Mouse (Mus musculus) lung, embryonic 14.5 days (tissue): ENCODE measurements around the gene Efcab8. TPM values are rescaled to one million over a fixed set of nuclear protein-coding genes. Genes with fewer than 3 reads are reported as not detected.

Experiments
- ATAC-seq: fragments of 200-750 bp; cut with Nextera tagmentation; 2 replicates; pipeline ENCODE4 v1.8.0; 2017; ENCODE audit warnings: mild to moderate bottlenecking, moderate TSS enrichment, moderate library complexity; ENCODE audit not compliant: insufficient read depth
- DNase-seq: peaks from one replicate; pipeline ENCODE4 v3.0.0-alpha.2; 2015
- H3K27ac ChIP-seq: fragments of 300-500 bp; sonication (generic); 2 replicates; pipeline ENCODE4 v1.5.1; 2014; ENCODE audit warnings: low read depth, mild to moderate bottlenecking, moderate library complexity
- H3K27me3 ChIP-seq: fragments of 300-500 bp; sonication (generic); 2 replicates; pipeline ENCODE4 v1.6.1; 2014; ENCODE audit warnings: low read length, control low read depth; ENCODE audit not compliant: insufficient read depth
- H3K36me3 ChIP-seq: fragments of 300-500 bp; sonication (generic); 2 replicates; pipeline ENCODE4 v1.6.1; 2014; ENCODE audit warnings: control low read depth; ENCODE audit not compliant: insufficient read depth
- H3K4me1 ChIP-seq: fragments of 300-500 bp; sonication (generic); 2 replicates; pipeline ENCODE4 v1.6.1; 2014; ENCODE audit warnings: antibody characterized with exemption, control low read depth; ENCODE audit not compliant: insufficient read depth
- H3K4me2 ChIP-seq: fragments of 300-500 bp; sonication (generic); 2 replicates; pipeline ENCODE4 v1.6.1; 2014; ENCODE audit warnings: mild to moderate bottlenecking
- H3K4me3 ChIP-seq: fragments of 300-500 bp; sonication (generic); 2 replicates; pipeline ENCODE4 v1.5.1; 2014; ENCODE audit warnings: low read depth, low read length
- H3K9ac ChIP-seq: fragments of 300-500 bp; sonication (generic); 2 replicates; pipeline ENCODE4 v1.6.1; 2014
- H3K9me3 ChIP-seq: fragments of 300-500 bp; sonication (generic); 2 replicates; pipeline ENCODE4 v1.6.1; 2016; ENCODE audit warnings: low read depth, low read length, control low read depth
- CTCF ChIP-seq: IDR thresholded peaks from 2 replicates; pipeline ENCODE4 v1.5.1; 2016; ENCODE audit warnings: antibody characterized with exemption, low read depth
- WGBS: fragments of 180-500 bp; shearing (Covaris S2); extraction: QIAGEN DNeasy Blood & Tissue Kit; methylation state at CpG from one replicate; pipeline ENCODE4 v1.1.7; 2014; 5-methylcytosine and 5-hydroxymethylcytosine counted together
- polyA plus RNA-seq: library from polyadenylated mRNA; unstranded; fragments of >200 nt; fragmentation: Nextera tagmentation; extraction: Ambion mirVana; gene quantifications from 2 replicates; pipeline ENCODE4 v1.2.1, GENCODE M21; 2014

Efcab8 gene
- polyA plus RNA-seq, 1 experiment from 2014 or later, result not detected

DNA sequence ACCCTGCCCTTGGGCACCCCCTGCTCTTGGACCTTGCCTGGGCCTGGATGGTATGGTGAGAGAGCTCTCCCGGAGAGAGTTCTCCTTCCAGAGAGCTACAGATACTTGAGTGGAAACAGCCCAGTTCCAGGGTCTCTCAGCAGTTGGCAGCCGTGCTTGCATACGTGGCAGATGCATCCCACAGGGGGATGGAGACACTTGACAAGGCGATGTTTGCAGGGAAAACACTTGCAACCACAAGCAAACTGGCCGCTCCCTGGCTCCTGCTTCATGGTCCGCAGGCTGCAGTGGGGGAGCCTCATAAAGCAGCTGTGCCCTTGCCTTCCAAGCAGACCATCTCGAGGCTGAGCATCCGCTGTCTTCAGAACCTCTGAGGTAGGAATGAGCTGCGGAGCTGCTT, 95.0 kb downstream of the Efcab8 start, which contains the start of gene Bpifb2:
TSS of gene Bpifb2 (plus strand) at position 301 of the 400 bp plus-strand sequence.
- DNase-seq (no peak), ATAC-seq (no peak)
- Histone ChIP-seq H3K4me3 (no peak within 1 kb of the TSS), H3K4me2 (no peak within 1 kb of the TSS), H3K9me3 (no peaks in the 10 kb centered on the region), H3K36me3 (no peaks in the 10 kb centered on the region), H3K9ac (no peak within 1 kb of the TSS), H3K27ac (no peak within 1 kb of the TSS), H3K4me1 (no peaks in the 10 kb centered on the region), H3K27me3 (no peaks in the 10 kb centered on the region)
- no peak for TF ChIP-seq CTCF
- WGBS, result 59% methylated on average over 9 of the region's 9 CpGs

Other genes starting within 250 kb of the Efcab8 start
- gene Nol4l, start 250.0 kb upstream of the Efcab8 start, polyA plus RNA-seq, result 13.6 and 13.9 TPM in 2 replicates
- 66.5 and 70.9 TPM in 2 replicates for gene Commd7, start 147.2 kb upstream of the Efcab8 start, polyA plus RNA-seq
- 14.8 and 18.1 TPM in 2 replicates for gene Dnmt3b, start 130.5 kb upstream of the Efcab8 start, polyA plus RNA-seq
- 0.11 and 0.12 TPM in 2 replicates for gene Dnmt3c, start 83.3 kb upstream of the Efcab8 start, polyA plus RNA-seq
- gene Mapre1, start 38.7 kb upstream of the Efcab8 start, polyA plus RNA-seq, result 235 and 264 TPM in 2 replicates
- gene Sun5, start 91.2 kb downstream of the Efcab8 start, polyA plus RNA-seq, result not detected in 2 replicates
- gene Bpifb2, start 95.1 kb downstream of the Efcab8 start, polyA plus RNA-seq, result not detected in 2 replicates
- gene Bpifb6, start 120.5 kb downstream of the Efcab8 start, polyA plus RNA-seq, result not detected in 2 replicates
- not detected in 2 replicates for gene Bpifb3, start 138.3 kb downstream of the Efcab8 start, polyA plus RNA-seq
- gene Bpifb4, start 158.3 kb downstream of the Efcab8 start, polyA plus RNA-seq, result not detected in 2 replicates
- not detected in 2 replicates for gene Bpifa6, start 195.0 kb downstream of the Efcab8 start, polyA plus RNA-seq
- not detected in 2 replicates for gene Bpifa2, start 228.3 kb downstream of the Efcab8 start, polyA plus RNA-seq